ENCODE assay signal across 27 mouse cellular contexts in genomic region chr1:121454951-121455350, GRCm38 (mm10).
"Had no signal": no experiment of that assay in that cellular context is flagged by ENCODE, and none has a peak within 500 bp of the region (broad histone marks: within the 10 kb centered on the region; RNA-seq: fewer than 3 reads in every experiment).

No protein-coding gene starts in this region.

- H3K9ac ChIP-seq: heart, embryonic 12.5 days; hindbrain, embryonic 12.5 days; hindbrain, embryonic 14.5 days; intestine, embryonic 15.5 days; limb, embryonic 12.5 days; liver, embryonic 13.5 days; liver, embryonic 15.5 days had no signal

- H3K27me3 ChIP-seq: heart, embryonic 12.5 days; hindbrain, embryonic 12.5 days; intestine, embryonic 15.5 days; limb, embryonic 12.5 days; liver, embryonic 13.5 days; liver, embryonic 15.5 days had no signal

- DNase-seq: gastrocnemius, postnatal 14 days; gastrocnemius, postnatal 36 days; heart, adult 18-20 months; heart, postnatal 10 days; heart, postnatal 4 days; kidney, adult 18-20 months; kidney, adult 8-10 months; kidney, postnatal 10 days; kidney, postnatal 25 days; kidney, postnatal 4 days; layer of hippocampus, adult 9-11 months; layer of hippocampus, postnatal 36 days; left cerebral cortex, postnatal 4 days; liver; liver, embryonic 13.5 days had no signal

- H3K27ac ChIP-seq: heart, embryonic 10.5 days; hindbrain, embryonic 12.5 days; hindbrain, embryonic 14.5 days; intestine, embryonic 15.5 days; limb, embryonic 12.5 days; liver, embryonic 13.5 days; liver, embryonic 15.5 days had no signal

- H3K9me3 ChIP-seq: heart, embryonic 10.5 days; heart, embryonic 12.5 days; hindbrain, embryonic 10.5 days; hindbrain, embryonic 12.5 days; intestine, embryonic 15.5 days; limb, embryonic 12.5 days; liver, embryonic 13.5 days; liver, embryonic 15.5 days had no signal

- H3K4me1 ChIP-seq: heart, embryonic 12.5 days; hindbrain, embryonic 12.5 days; intestine, embryonic 15.5 days; liver, embryonic 13.5 days; liver, embryonic 15.5 days had no signal

- H3K4me2 ChIP-seq: heart, embryonic 12.5 days; hindbrain, embryonic 12.5 days; hindbrain, embryonic 14.5 days; intestine, embryonic 15.5 days; limb, embryonic 12.5 days; liver, embryonic 11.5 days; liver, embryonic 13.5 days; liver, embryonic 15.5 days had no signal

- H3K4me3 ChIP-seq: heart, embryonic 10.5 days; heart, embryonic 12.5 days; hindbrain, embryonic 10.5 days; hindbrain, embryonic 12.5 days; intestine, embryonic 15.5 days; limb, embryonic 12.5 days; liver, embryonic 13.5 days; liver, embryonic 15.5 days had no signal

- ATAC-seq: hindbrain, embryonic 16.5 days; inflammation-experienced regulatory T-cells, adult 6 months; intestine, embryonic 15.5 days; intestine, postnatal 0 days had no signal
